ENCODE assay signal across 29 mouse cellular contexts in genomic region chr14:24182955-24183354, GRCm38 (mm10).
DNase-seq lines count a peak whose midpoint lies in the region; ATAC-seq and TF ChIP-seq lines count a peak whose summit lies in the region.
"Had no signal": no experiment of that assay in that cellular context is flagged by ENCODE, and none has a peak within 500 bp of the region (broad histone marks: within the 10 kb centered on the region; RNA-seq: fewer than 3 reads in every experiment).

No protein-coding gene starts in this region.

- TF ChIP-seq CTCF in hindbrain, postnatal 0 days (IDR thresholded peaks at IDR 0.05; ENCODE audit: low read depth), result no peak

- H3K4me2 ChIP-seq in hindbrain, postnatal 0 days (ENCODE audit: low read depth, low read length), result no peak overlapping the region
- H3K4me2 ChIP-seq in midbrain, embryonic 16.5 days (ENCODE audit: low read length), result no peak overlapping the region
- no peak overlapping the region for H3K4me2 ChIP-seq in midbrain, embryonic 14.5 days (ENCODE audit: low read length)
- H3K4me2 ChIP-seq in stomach, embryonic 15.5 days, result no peak overlapping the region
- H3K4me2 ChIP-seq: forebrain, embryonic 15.5 days; heart, embryonic 13.5 days; intestine, embryonic 15.5 days; kidney, embryonic 15.5 days; lung, embryonic 14.5 days had no signal

- no peaks in the 10 kb centered on the region for H3K36me3 ChIP-seq in hindbrain, postnatal 0 days (ENCODE audit: insufficient read depth, low read length)
- H3K36me3 ChIP-seq in hindbrain, embryonic 10.5 days, result peaks cover 4% of the 10 kb centered on the region; the same call in 1 of the 2 replicates
- no peaks in the 10 kb centered on the region for H3K36me3 ChIP-seq in midbrain, embryonic 16.5 days (ENCODE audit: control insufficient read depth, insufficient read depth, low read length)
- no peaks in the 10 kb centered on the region for H3K36me3 ChIP-seq in midbrain, embryonic 14.5 days (ENCODE audit: control insufficient read depth, insufficient read depth, low read length)
- H3K36me3 ChIP-seq in stomach, embryonic 15.5 days, result peaks cover 3% of the 10 kb centered on the region; the same call in 1 of the 2 replicates
- H3K36me3 ChIP-seq: forebrain, embryonic 15.5 days; intestine, embryonic 15.5 days had no signal

- WGBS in hindbrain, postnatal 0 days, result 86% methylated on average over 3 of the region's 3 CpGs
- WGBS in hindbrain, embryonic 10.5 days, result 85% methylated on average over 3 of the region's 3 CpGs
- WGBS in midbrain, embryonic 16.5 days, result 92% methylated on average over 3 of the region's 3 CpGs
- WGBS in midbrain, embryonic 14.5 days, result 84% methylated on average over 3 of the region's 3 CpGs
- WGBS in stomach, embryonic 15.5 days, result 75% methylated on average over 3 of the region's 3 CpGs

- H3K27me3 ChIP-seq in hindbrain, postnatal 0 days (ENCODE audit: insufficient read depth, low read length), result no peaks in the 10 kb centered on the region
- no peaks in the 10 kb centered on the region for H3K27me3 ChIP-seq in hindbrain, embryonic 10.5 days (ENCODE audit: insufficient read depth, poor library complexity, severe bottlenecking)
- H3K27me3 ChIP-seq in midbrain, embryonic 16.5 days (ENCODE audit: control insufficient read depth, insufficient read depth, low read depth, low read length), result no peaks in the 10 kb centered on the region
- H3K27me3 ChIP-seq in midbrain, embryonic 14.5 days (ENCODE audit: control insufficient read depth, insufficient read depth, low read length), result no peaks in the 10 kb centered on the region
- no peaks in the 10 kb centered on the region for H3K27me3 ChIP-seq in stomach, embryonic 15.5 days (replicated peaks)
- H3K27me3 ChIP-seq: forebrain, embryonic 15.5 days; heart, embryonic 13.5 days; intestine, embryonic 15.5 days; kidney, embryonic 15.5 days had no signal

- peak overlapping the region; percentile 4 for H3K27ac ChIP-seq in hindbrain, postnatal 0 days
- H3K27ac ChIP-seq in hindbrain, embryonic 10.5 days, result no peak overlapping the region
- H3K27ac ChIP-seq in midbrain, embryonic 16.5 days (ENCODE audit: low read length), result 0 out of 2 replicates have a peak overlapping the region, but pooled peaks have one; percentile 43
- no peak overlapping the region for H3K27ac ChIP-seq in midbrain, embryonic 14.5 days (replicated peaks; ENCODE audit: low read depth, low read length)
- H3K27ac ChIP-seq in stomach, embryonic 15.5 days, result peak overlapping the region; percentile 54
- H3K27ac ChIP-seq: gastrocnemius, adult 2 months; heart, adult 2 months; kidney, embryonic 15.5 days; liver, embryonic 14.5 days had no signal

- H3K4me3 ChIP-seq in hindbrain, postnatal 0 days (ENCODE audit: low read length), result no peak overlapping the region
- H3K4me3 ChIP-seq in hindbrain, embryonic 10.5 days, result no peak overlapping the region
- no peak overlapping the region for H3K4me3 ChIP-seq in midbrain, embryonic 16.5 days (ENCODE audit: low read depth, low read length)
- no peak overlapping the region for H3K4me3 ChIP-seq in midbrain, embryonic 14.5 days (replicated peaks; ENCODE audit: low read depth, low read length)
- H3K4me3 ChIP-seq in stomach, embryonic 15.5 days (replicated peaks), result no peak overlapping the region
- H3K4me3 ChIP-seq: forebrain, embryonic 10.5 days; forebrain, embryonic 15.5 days; gastrocnemius, adult 2 months; heart, adult 2 months; heart, embryonic 13.5 days; intestine, embryonic 15.5 days; kidney, embryonic 15.5 days had no signal

- DNase-seq in hindbrain, postnatal 0 days (ENCODE audit: low spot score), result no peak
- no peak for DNase-seq in hindbrain, embryonic 10.5 days (ENCODE audit: low spot score)
- no peak for DNase-seq in midbrain, embryonic 14.5 days
- peak; percentile 25 for DNase-seq in ZHBTc4 (ENCODE audit: low read depth, low spot score)
- DNase-seq in frontal cortex, postnatal 10 days (ENCODE audit: low spot score in 2 of 2), result no peak
- DNase-seq in left cerebral cortex, adult 8-10 months (ENCODE audit: low spot score in 2 of 2), result no peak
- DNase-seq: adrenal gland, adult 2 months; adrenal gland, postnatal 36 days; cerebellum, adult 2 months; cerebellum, postnatal 14 days; gastrocnemius, adult 2 months; heart, adult 2 months; heart, postnatal 10 days; kidney, postnatal 25 days; liver; lung, embryonic 14.5 days; lung, postnatal 36 days; right cerebral cortex, postnatal 25 days; thymus, postnatal 4 days had no signal

- no peaks in the 10 kb centered on the region for H3K9me3 ChIP-seq in hindbrain, postnatal 0 days (ENCODE audit: low read length)
- H3K9me3 ChIP-seq in hindbrain, embryonic 10.5 days, result no peaks in the 10 kb centered on the region
- no peaks in the 10 kb centered on the region for H3K9me3 ChIP-seq in midbrain, embryonic 16.5 days (replicated peaks; ENCODE audit: control insufficient read depth, low read length, poor library complexity, severe bottlenecking)
- no peaks in the 10 kb centered on the region for H3K9me3 ChIP-seq in midbrain, embryonic 14.5 days (ENCODE audit: control insufficient read depth, low read length)
- no peaks in the 10 kb centered on the region for H3K9me3 ChIP-seq in stomach, embryonic 15.5 days
- H3K9me3 ChIP-seq: forebrain, embryonic 10.5 days; forebrain, embryonic 15.5 days; heart, embryonic 13.5 days; intestine, embryonic 15.5 days; kidney, embryonic 15.5 days had no signal

- ATAC-seq in hindbrain, postnatal 0 days, result no peak
- ATAC-seq in midbrain, embryonic 16.5 days, result no peak; the same call in 1 of the 2 replicates
- no peak for ATAC-seq in midbrain, embryonic 14.5 days (ENCODE audit: low FRiP score, low TSS enrichment)
- no peak for ATAC-seq in stomach, embryonic 15.5 days (ENCODE audit: insufficient read depth, low FRiP score, low read depth)
- ATAC-seq: activated CD4-positive, CD25-positive, alpha-beta regulatory T cell, adult 4 months; CD4-positive, CD25-positive, alpha-beta regulatory T cell, adult 4 months had no signal

- H3K9ac ChIP-seq in hindbrain, postnatal 0 days (replicated peaks; ENCODE audit: low read length), result no peak overlapping the region
- no peak overlapping the region for H3K9ac ChIP-seq in midbrain, embryonic 16.5 days (ENCODE audit: low read depth, low read length)
- H3K9ac ChIP-seq in midbrain, embryonic 14.5 days (replicated peaks; ENCODE audit: low read length), result no peak overlapping the region
- no peak overlapping the region for H3K9ac ChIP-seq in stomach, embryonic 15.5 days
- H3K9ac ChIP-seq: forebrain, embryonic 15.5 days; heart, embryonic 13.5 days; intestine, embryonic 15.5 days; kidney, embryonic 15.5 days; liver, embryonic 14.5 days; lung, embryonic 14.5 days had no signal

- H3K4me1 ChIP-seq in hindbrain, postnatal 0 days (ENCODE audit: insufficient read depth, low read length), result no peaks in the 10 kb centered on the region
- peaks cover 21% of the 10 kb centered on the region for H3K4me1 ChIP-seq in hindbrain, embryonic 10.5 days (replicated peaks)
- H3K4me1 ChIP-seq in midbrain, embryonic 16.5 days (ENCODE audit: control insufficient read depth, insufficient read depth, low read length), result no peaks in the 10 kb centered on the region
- H3K4me1 ChIP-seq in midbrain, embryonic 14.5 days (ENCODE audit: control insufficient read depth, insufficient read depth, low read length), result peaks cover 5% of the 10 kb centered on the region; the same call in 1 of the 2 replicates
- peaks cover 6% of the 10 kb centered on the region; the same call in 1 of the 2 replicates for H3K4me1 ChIP-seq in stomach, embryonic 15.5 days

Comparison
In these comparisons a context has a peak if more than half of its experiments do, and no peak if none do; other contexts are left out.
1. H3K27ac ChIP-seq: peak in hindbrain, postnatal 0 days (single experiment), midbrain, embryonic 16.5 days (single experiment) and stomach, embryonic 15.5 days (single experiment); none in hindbrain, embryonic 10.5 days (single experiment) and midbrain, embryonic 14.5 days (single experiment).